Mouse (Mus musculus): ENCODE measurements at regions not wholly inside any gene's neighbourhood (a gene's known extent, or its start where the extent isn't known, plus 50 kb on each side); places are given as distances from the start of the nearest gene placed in this dataset.

DNA sequence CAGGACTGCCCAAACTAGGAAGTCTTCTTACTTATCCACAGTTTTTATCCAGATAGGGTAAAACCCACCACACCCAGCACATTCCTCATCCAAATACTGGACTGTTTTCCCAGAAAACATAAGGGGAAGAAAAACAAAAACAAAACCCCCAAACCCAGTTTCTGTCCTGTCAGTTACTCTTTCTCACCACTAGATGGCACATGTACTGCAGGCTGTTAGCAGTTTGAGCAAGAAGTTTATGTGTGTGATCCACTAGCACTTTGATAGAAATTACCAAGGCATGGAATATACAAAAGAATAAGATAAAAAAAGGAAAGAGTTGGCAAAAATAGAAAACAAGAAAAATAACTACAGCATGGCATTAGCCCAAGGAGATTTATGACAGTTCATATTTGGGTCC, 76.2 kb upstream of the Chd6 start:
- Histone ChIP-seq H3K4me1 (ENCODE audit: control insufficient read depth, insufficient read depth, low read length) (no peaks in the 10 kb centered on the region), H3K27me3 (ENCODE audit: control insufficient read depth, insufficient read depth, low read length) (no peaks in the 10 kb centered on the region), H3K4me3 (replicated peaks; ENCODE audit: low read length) (no peak overlapping the region), H3K9ac (ENCODE audit: low read depth, low read length, severe bottlenecking) (no peak overlapping the region), H3K27ac (replicated peaks; ENCODE audit: low read depth, low read length) (no peak overlapping the region), H3K4me2 (replicated peaks; ENCODE audit: low read depth, low read length, severe bottlenecking) (no peak overlapping the region), H3K36me3 (ENCODE audit: control insufficient read depth, insufficient read depth, low read length) (no peaks in the 10 kb centered on the region), H3K9me3 (ENCODE audit: control insufficient read depth, low read length) (no peaks in the 10 kb centered on the region)
- no peak for TF ChIP-seq POLR2A (IDR thresholded peaks at IDR 0.05; ENCODE audit: borderline replicate concordance, extremely low read depth, insufficient read depth, insufficient read length)
- ATAC-seq (ENCODE audit: low FRiP score, low read depth) (no peak), DNase-seq (ENCODE audit: low spot score) (no peak)

DNA sequence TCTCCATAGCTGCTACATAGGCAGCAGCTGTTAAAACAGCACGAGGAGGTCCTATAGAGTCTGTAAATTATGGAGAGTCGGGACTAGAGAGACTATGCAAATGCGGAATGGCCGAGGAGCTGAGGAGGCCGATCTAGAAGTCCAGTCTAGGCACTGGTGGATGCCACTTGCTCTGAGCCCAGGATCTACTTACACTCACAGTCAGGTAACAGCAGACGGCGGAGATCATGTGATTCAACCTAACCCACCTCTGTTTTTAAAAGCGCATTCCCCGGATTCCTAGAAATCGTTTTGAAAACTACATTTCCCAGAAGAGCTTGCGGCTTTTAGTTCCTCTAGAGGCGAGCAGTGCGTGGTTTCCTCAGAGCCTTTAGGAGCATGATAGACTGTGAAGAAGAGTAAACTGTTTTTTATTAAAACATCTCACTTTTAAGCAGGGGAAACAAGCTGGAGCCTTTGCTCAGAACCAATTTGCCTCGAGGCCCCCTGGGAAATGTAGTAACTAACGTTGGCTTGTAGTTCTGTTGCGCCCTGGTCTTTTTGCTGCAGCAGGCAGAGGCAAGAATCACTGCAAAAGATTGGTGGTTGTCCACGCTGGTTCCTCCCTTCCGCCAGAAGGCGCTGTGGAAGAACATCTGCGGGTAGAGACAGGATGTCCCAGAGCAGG, 68.6 kb upstream of the Chd6 start:
- Histone ChIP-seq H3K4me1 (ENCODE audit: control insufficient read depth, insufficient read depth, low read length) (no peaks in the 10 kb centered on the region), H3K9me3 (ENCODE audit: control insufficient read depth, low read length) (no peaks in the 10 kb centered on the region), H3K4me3 (replicated peaks; ENCODE audit: low read length) (peak overlapping the region; percentile 45), H3K27ac (replicated peaks; ENCODE audit: low read depth, low read length) (peak overlapping the region; percentile 76; the same call in 1 of the 2 replicates), H3K4me2 (replicated peaks; ENCODE audit: low read depth, low read length, severe bottlenecking) (peak overlapping the region; percentile 56), H3K9ac (ENCODE audit: low read depth, low read length, severe bottlenecking) (peak overlapping the region; percentile 48), H3K27me3 (ENCODE audit: control insufficient read depth, insufficient read depth, low read length) (no peaks in the 10 kb centered on the region), H3K36me3 (ENCODE audit: control insufficient read depth, insufficient read depth, low read length) (no peaks in the 10 kb centered on the region)
- DNase-seq (ENCODE audit: low spot score) (peak; percentile 76), ATAC-seq (ENCODE audit: low FRiP score, low read depth) (peak; percentile 78)
- peak; percentile 35; the same call in 1 of the 2 replicates for TF ChIP-seq POLR2A (IDR thresholded peaks at IDR 0.05; ENCODE audit: borderline replicate concordance, extremely low read depth, insufficient read depth, insufficient read length)
- 4% methylated on average over 20 of the region's 20 CpGs for WGBS

DNA sequence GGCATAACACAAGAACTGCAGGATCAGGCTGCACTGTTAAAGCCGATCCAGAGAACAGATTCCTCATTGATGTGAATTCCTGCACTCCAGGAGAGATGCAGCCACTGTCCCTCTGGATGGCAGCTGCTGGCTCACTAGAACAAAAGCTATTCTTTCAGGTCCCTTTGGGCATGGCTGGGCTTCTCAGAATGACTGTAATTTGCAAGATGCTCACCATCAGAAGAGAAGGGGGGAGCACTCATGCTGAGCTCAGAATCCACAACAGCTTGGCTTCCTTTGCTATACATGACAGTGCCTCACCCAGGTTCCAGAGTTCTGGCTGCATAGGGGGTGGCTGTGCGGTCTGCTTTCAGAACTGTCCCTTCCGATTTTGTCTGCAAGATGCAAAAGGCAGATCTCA, 57.8 kb upstream of the Chd6 start:
- Histone ChIP-seq H3K4me3 (replicated peaks; ENCODE audit: low read length) (no peak overlapping the region), H3K9ac (ENCODE audit: low read depth, low read length, severe bottlenecking) (no peak overlapping the region), H3K4me1 (ENCODE audit: control insufficient read depth, insufficient read depth, low read length) (no peaks in the 10 kb centered on the region), H3K27ac (replicated peaks; ENCODE audit: low read depth, low read length) (no peak overlapping the region), H3K9me3 (ENCODE audit: control insufficient read depth, low read length) (no peaks in the 10 kb centered on the region), H3K27me3 (ENCODE audit: control insufficient read depth, insufficient read depth, low read length) (no peaks in the 10 kb centered on the region), H3K4me2 (replicated peaks; ENCODE audit: low read depth, low read length, severe bottlenecking) (no peak overlapping the region), H3K36me3 (ENCODE audit: control insufficient read depth, insufficient read depth, low read length) (no peaks in the 10 kb centered on the region)
- WGBS = 49% methylated on average over 3 of the region's 3 CpGs
- TF ChIP-seq POLR2A (IDR thresholded peaks at IDR 0.05; ENCODE audit: borderline replicate concordance, extremely low read depth, insufficient read depth, insufficient read length) = no peak
- DNase-seq (ENCODE audit: low spot score) = no peak
- no peak for ATAC-seq (ENCODE audit: low FRiP score, low read depth)

DNA sequence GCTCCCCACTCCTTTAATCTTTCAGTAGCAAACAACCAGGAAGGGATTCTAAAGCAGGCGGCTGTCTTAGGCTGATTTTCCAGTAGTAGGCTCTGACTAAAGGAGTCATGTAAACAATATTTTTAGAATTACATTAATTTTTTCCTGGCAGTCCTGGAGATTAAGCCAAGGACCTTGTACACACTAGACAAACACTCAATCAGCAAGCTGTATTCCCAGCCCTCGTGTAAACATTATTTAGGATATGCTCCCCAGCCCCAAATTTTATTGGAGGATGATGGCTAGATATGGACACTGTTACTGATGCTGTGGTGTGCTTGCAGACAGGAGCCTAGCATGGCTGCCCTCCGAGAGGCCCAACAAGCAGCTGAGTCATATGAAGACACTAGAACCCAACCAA, 56.6 kb upstream of the Chd6 start:
- Histone ChIP-seq H3K27ac (replicated peaks; ENCODE audit: low read depth, low read length) (no peak overlapping the region), H3K4me1 (ENCODE audit: control insufficient read depth, insufficient read depth, low read length) (no peaks in the 10 kb centered on the region), H3K9ac (ENCODE audit: low read depth, low read length, severe bottlenecking) (no peak overlapping the region), H3K4me2 (replicated peaks; ENCODE audit: low read depth, low read length, severe bottlenecking) (no peak overlapping the region), H3K4me3 (replicated peaks; ENCODE audit: low read length) (no peak overlapping the region), H3K9me3 (ENCODE audit: control insufficient read depth, low read length) (no peaks in the 10 kb centered on the region), H3K36me3 (ENCODE audit: control insufficient read depth, insufficient read depth, low read length) (no peaks in the 10 kb centered on the region), H3K27me3 (ENCODE audit: control insufficient read depth, insufficient read depth, low read length) (no peaks in the 10 kb centered on the region)
- ATAC-seq (ENCODE audit: low FRiP score, low read depth) (no peak), DNase-seq (ENCODE audit: low spot score) (no peak)
- TF ChIP-seq POLR2A (IDR thresholded peaks at IDR 0.05; ENCODE audit: borderline replicate concordance, extremely low read depth, insufficient read depth, insufficient read length) = no peak
- 48% methylated on average over 3 of the region's 3 CpGs for WGBS

DNA sequence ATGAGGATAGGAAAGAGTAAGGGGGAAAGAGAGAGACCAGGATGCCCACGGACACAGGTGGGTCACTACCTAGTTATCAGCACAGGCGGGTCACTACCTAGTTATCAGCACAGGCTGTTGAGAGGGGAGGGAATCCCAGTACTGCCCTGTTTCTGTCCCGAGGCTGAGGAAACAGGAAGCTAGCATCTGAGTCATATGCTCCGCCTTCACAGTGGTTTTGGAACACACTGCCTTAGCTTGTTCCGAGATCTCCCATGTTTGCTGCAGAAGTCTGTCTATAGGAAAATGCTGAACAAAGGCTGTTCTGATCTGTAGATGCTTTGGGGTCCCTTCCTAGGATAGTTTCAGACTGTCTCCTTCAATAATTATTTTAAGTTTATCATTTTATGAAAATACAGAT, 55.4 kb upstream of the Chd6 start:
- 50% methylated on average over 5 of the region's 5 CpGs for WGBS
- no peak for TF ChIP-seq POLR2A (IDR thresholded peaks at IDR 0.05; ENCODE audit: borderline replicate concordance, extremely low read depth, insufficient read depth, insufficient read length)
- Histone ChIP-seq H3K4me3 (replicated peaks; ENCODE audit: low read length) (no peak overlapping the region), H3K4me2 (replicated peaks; ENCODE audit: low read depth, low read length, severe bottlenecking) (no peak overlapping the region), H3K36me3 (ENCODE audit: control insufficient read depth, insufficient read depth, low read length) (no peaks in the 10 kb centered on the region), H3K9me3 (ENCODE audit: control insufficient read depth, low read length) (no peaks in the 10 kb centered on the region), H3K27ac (replicated peaks; ENCODE audit: low read depth, low read length) (no peak overlapping the region), H3K4me1 (ENCODE audit: control insufficient read depth, insufficient read depth, low read length) (no peaks in the 10 kb centered on the region), H3K27me3 (ENCODE audit: control insufficient read depth, insufficient read depth, low read length) (no peaks in the 10 kb centered on the region), H3K9ac (ENCODE audit: low read depth, low read length, severe bottlenecking) (no peak overlapping the region)
- ATAC-seq (ENCODE audit: low FRiP score, low read depth) (no peak), DNase-seq (ENCODE audit: low spot score) (no peak)

Data from limb, embryonic 14.5 days (tissue).